Mouse (Mus musculus) thymus, adult 2 months (tissue): ENCODE results near the gene Adamts10.

Experiments
- CTCF ChIP-seq: fragments of 200-500 bp; IDR thresholded peaks from 2 replicates; pipeline ENCODE4 v1.5.1; 2012; ENCODE audit warnings: mild to moderate bottlenecking, control low read depth, low read length, moderate library complexity, borderline replicate concordance; ENCODE audit not compliant: control insufficient read depth, poor library complexity, insufficient read depth; ENCODE audit errors: extremely low read depth
- POLR2A ChIP-seq: fragments of 200-500 bp; IDR thresholded peaks from 2 replicates; pipeline ENCODE4 v1.6.1; 2012; ENCODE audit warnings: mild to moderate bottlenecking, low read length, control low read depth, moderate library complexity; ENCODE audit not compliant: control insufficient read depth, poor library complexity, insufficient read depth; ENCODE audit errors: extremely low read depth

GRCm38 (mm10) chr17:33520366-33520765 is 3.6 kb upstream of the Adamts10 start:
- TF ChIP-seq POLR2A (no peak), CTCF (no peak)
